Mouse (Mus musculus) spleen, postnatal 4 days (tissue): Measurements from ENCODE around the gene Fto.

Source experiments
- DNase-seq, 2 experiments: peaks; one replicate each; pipeline ENCODE4 v3.0.0; 2022; ENCODE audit warnings: low spot score in 2 of 2

Fto gene

DNA sequence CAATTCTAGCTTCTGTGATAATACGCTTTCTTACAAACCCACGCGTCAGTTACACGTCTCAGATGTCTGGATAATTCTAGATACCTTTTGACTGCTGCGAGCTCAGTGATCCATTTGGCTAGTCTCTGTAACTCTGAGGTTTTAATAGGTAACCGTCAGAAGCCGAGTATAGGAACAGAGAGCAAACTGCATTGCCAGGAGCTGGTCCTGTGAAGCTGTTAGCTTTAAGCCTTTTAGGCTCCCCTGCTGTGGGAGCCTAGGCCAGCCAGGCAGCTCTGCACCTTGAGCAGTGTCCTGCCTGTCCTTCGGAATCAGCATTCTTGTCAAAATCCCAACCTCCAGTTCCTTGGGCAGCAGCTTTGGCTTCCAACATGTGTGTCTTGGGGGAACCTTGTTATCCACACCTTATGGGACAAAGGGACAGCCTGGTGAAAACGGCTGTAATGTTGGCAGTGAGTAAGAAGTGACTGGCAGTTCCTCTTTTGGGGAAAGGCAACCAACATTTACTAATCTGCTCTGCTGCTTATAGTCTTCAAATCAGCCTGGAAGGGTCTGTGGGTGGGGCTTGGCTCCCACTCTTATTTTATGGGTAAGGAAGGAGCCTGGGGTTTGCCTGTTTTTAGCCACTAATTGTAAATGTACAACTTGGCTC is 77.2 kb downstream of the Fto start:
- no peak for DNase-seq

DNA sequence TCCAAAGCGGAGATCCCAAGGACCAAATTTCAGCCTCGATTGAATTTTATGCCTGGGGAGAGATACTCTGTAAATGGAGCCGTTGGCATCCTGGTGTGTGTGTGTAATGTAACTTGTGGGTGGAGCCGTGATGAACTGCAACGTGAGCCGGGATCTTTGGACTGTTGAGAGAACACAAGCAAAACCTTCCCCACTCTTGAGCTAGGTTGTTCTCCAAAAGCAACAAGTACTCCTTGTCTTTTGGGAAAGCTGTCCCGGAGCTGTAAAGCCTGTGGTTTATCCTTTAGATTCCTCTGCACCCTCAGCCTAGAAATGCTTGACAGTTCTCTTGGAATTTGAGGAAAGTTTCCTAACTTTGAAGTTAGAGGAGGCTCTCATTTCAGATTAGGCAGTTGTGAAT is 78.9 kb downstream of the Fto start:
- no peak for DNase-seq

DNA sequence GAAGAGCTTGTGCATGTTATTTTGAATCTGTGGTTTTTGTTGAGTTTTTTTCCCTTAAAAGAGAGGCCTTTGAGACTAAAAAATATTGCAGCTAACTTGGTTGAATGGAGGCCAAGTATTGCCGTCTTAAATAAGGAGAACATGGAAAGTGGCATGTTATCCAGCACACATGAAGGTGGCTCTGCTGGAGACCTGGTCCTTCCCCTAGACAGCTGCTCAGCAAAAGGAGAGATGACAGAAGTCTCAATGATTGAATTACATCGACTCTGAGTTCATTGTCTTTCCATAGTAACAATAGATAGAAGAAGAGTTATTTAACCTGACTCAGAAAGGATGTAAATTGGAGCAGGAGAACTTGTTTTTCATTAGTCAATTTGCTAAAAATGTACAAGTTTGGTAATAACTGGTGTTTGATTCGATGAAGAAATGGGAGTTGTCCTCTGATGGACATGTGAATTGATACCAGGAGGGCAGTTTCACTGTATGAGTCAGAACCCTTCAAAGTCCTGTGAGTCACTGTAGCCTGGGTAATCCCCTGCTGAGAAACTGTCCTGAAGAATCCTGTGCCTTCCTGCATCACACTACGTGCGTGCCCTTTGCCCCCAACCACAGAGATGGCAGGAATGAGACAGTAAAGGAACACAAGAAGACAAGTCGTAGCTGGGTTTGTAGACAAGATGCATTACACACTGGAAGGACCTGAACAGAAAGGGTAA is 82.2 kb downstream of the Fto start:
- DNase-seq: no peak

DNA sequence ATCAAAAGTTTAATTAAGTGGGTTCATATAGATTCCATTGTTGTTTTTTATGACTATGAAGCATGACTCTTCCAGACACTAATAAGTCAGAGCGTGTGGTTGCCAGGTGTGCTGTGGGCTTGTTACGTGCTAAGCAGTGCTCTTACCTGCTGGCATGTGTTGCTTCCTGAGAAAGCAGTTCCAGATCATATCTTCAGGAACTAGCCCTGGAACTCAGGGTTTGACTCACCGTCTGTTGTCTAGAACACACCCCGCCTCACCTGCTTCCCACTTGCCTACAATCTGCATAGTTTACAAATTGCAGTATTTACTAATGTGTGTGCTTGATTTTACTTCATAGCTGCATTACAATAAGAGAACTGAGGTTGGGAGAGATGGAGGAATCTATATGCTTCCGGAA is 84.7 kb downstream of the Fto start:
- DNase-seq: no peak

DNA sequence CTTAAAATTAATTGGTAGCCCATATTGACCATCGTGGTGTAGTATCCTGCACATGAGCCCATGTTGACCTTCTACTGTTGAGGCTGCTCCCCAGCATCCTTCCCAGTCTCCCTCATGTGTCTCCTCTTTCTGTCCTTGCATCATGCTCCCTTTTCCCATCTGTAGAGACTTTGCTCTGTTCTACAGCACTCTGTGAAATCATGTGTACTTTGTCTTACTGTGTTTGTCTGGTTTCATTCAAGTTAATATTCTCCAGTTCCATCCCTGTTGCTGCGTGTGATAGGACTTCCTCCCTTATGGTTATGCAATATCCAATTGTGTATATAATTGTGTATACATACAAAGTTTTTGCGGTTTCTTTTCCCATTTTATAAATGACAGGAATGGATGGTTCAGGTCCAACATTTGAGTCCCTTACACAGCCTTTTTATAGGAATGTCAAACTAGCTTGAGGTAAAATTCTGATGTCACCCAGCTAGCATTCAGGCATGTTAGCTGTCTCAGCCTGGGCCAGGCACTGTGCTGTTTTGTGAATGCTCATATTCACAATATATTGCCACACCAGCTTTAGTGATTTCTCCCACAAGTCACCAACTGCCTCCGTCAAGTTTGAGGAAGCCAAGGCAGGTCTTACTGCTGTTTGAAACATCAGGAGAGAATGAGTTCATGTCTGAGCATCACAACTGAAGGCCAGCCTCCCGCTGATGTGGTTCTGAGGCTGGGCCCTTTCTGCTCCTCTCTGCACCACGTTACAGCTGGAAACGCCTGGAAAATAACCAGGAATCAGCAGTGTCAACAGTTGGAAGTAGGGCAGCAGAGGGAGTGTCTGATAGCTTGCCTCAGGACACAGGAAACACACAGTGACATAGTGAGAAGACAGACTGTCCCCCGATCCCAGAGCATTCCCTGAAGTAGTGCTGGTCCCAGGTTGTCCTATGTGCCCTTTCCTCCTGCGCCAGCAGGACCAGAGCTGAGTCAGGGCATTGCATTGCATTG is 90.0 kb downstream of the Fto start:
- DNase-seq: no peak

DNA sequence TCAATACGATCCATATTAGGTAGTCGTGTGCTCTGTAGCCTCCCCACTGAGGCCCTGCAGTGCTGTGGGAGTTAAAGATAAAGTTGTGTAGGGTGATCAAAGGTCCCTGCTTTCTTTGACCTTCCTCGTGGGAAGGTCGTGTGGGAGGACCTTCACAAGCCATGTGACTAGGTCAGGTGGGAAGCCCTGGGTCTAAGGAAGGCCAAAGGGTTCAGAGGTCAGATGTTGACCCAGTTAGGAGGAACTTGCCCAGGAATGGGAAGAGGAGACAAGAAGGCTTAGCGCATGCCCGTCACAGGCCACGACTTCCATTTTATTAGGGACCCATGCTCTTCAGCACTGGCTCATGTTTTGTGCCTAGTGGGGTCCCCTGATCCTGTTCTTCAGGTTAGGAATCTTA is 91.0 kb downstream of the Fto start:
- DNase-seq: no peak

DNA sequence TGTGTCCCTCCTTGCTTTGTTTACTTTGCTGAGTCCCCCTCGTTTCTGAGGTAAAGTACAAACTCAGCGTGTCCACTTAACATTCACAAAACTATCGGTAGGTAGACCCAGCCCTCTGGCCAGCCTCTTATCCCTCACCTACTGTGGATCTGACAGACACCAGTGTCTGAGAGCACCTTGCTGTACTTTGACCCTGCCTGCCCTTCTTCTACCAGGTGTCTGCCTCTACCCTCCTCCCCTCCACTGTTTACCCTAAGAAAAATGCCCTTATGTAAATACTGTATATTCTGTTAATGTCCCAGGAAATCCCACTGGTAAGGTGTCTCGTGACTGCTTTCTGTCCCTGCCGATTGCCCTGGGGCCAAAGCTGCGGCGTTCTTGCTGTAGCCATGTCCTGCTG is 91.8 kb downstream of the Fto start:
- DNase-seq: no peak

DNA sequence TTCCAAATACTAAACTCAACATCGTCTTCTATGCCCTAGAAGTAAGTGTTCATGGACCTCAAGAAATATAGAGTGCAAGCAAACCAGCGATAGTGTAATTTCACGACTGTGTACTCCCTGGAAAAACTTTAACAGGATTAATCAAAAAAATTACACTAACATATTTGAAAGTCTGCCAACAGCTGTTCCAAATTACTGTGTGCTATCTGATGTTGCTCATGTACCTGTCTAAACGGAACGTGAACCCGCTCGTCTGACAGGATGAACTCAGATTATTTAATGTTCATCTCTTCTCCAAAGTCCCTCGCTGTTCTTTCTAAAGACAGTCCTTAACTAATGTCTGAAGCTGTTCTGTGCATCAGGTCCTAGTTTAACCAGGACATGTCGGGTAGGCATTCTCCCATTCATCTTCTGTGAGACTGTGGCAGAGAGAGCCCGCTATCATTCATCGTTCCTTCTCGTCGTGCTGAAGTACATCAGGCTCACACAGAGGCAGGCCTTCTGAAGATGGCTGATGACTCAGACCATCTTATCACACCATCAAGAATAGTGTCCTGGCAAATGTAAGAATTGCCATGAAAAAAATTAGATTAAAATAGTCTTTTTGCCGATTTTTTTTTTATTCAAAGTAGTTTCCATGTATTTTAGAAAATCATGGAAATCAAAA is 93.4 kb downstream of the Fto start:
- DNase-seq: no peak

DNA sequence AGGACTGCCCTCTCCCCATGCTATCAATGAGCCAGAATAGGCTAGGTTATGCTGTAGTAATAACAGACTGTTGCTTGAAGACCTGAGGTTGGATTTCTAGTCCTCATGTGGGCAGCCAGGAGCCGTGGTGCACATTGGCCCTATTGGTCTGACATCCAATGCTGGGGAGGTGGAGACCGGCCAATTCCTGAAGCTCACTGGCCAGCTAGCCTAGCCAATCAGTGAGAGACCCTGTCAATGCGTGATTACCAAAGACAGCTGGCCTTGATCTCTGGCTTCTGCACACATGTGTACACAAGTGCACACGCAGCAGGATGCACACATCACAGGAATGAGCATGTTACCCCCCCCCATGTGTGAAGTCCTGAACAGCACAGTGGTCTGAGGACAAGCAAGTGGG is 94.6 kb downstream of the Fto start:
- no peak for DNase-seq

DNA sequence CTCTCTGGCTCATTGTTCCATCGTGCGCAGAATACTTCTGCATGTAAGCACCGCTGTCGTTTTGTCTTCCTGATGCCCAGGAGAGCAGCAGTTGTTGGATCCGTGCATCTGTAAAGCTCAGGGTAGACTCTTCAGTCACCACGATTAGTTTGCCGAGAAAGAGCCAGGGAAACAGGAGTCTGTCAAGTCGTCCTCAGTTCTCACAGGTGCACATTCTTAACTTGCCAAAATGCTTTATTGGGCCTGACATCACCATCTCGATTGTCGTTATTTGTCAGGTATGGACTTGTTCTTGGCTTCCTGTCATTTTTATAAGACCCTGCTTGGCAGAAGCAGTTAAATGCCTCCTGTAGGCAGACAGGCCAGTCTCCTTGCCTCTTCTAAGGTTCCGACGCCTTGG is 96.7 kb downstream of the Fto start:
- no peak for DNase-seq

DNA sequence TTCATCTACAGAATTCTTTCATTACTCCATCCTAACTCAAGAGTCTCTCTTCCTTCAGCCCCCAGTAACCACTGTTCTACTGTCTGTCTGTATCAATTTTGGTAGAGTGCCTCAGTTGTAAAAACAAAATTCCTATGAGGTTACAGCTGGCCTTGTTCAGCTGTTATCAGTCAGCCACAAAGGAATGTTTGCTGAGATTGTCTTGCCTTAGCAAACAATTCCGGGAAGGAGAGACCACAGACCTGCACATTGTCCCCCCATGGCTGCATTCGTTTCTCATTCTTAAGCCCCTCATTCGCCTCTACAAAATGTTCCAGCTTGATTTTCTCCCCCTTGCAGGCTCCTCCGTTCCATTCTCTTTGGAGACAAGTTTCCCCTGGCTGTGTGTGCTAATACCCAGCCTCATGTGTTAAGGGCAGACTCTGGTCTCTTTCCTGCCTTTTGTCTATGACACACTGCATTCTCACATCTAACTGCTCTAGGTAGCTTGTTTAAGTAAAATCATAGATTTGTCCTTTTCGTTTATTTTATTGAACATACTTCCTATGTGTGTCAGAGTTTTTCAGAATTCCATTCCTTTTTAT is 111.3 kb downstream of the Fto start:
- no peak for DNase-seq

DNA sequence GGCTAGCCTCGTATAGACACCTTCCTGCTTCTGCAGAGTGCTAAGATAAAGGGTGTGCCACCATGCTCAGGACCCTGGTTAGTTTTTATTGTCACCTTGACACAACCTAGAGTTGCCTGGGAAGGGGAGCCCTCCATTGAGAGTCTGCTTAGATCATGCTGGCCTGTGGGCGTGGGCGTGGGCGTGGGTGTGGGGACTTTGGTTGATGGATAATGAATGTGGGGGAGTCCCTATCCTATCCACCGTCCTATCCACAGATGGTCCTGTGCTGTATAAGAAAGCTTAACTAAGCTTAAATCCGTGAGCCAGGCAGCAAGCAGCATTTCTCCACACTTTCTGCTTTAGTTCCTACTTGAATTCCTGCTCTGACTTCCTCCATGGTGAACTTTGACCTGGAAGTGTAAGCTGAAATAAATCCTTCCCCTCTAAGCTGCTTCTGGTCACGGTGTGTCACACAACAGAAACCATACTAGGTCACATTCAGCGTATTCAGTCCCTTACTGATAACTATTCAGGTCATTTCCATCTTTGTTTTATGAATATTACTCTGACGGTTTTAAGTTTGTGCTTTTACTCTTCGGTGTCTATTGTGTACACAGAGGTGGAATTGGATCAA is 112.0 kb downstream of the Fto start:
- DNase-seq: no peak

DNA sequence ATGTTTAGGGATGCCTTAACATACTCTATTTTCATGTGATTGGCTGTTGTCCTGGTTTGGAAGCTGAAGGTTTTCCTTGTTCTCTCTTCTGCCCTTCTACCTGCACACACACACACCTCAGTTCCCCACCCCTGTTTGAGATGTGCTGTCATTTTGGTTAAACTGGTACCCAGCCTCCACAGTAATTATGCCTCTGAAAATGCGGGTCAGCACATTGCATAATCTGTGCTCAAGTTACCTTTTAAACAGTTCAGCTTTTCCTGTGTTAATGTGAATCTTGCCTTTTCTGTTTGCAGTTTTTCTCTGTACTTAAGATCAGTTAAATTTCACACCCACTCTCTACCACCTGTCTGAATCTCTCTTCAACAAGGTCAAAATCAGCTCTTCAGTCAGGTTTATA is 113.2 kb downstream of the Fto start:
- DNase-seq: no peak

DNA sequence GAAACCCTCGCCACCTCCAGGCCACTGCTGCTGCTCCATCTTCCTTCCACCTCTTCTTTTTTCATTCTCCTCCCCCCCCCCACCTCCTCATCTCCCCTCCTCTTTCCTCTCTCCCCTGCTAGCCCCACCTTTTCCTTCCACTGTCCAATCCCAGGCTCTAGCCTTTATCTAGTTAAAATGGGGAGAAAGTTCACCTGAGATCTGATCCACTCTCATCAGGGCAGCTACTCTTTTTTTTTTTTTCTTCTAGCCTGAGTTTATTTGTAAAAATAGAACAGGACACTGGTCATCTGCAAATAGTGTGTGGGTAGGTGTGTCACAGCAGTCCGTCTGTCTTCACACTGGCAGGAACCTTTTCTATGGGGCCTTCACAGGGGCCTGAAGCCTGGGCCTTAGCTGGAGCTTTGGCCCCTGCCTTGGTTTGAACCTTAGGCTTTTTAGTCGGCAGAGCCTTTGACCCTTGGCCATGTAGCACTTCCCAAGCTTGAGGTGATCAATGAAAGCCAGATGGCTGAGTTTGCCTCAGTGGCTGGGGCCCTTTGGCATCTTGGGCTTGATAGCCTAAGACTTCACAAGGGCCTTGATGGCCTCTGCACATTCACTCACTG is 117.1 kb downstream of the Fto start:
- no peak for DNase-seq

DNA sequence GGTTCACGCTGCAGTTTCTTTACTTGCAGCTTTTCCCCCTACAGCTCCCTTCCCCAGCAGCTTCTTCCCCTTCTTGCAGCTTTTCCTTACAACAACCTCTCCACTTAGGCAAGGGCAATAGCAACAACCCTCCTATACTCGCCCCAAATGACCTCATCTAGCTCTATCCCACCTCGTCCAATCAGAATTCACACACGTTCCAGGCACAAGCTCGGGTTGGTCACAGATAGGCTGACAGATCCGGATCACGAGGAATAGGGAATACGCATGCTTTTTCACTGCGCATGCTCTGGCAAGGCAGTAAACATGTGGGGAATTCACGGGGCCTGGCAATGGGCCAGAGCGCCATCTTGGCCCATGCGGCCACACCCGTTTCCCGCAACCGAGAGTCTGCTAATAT is 122.7 kb downstream of the Fto start:
- DNase-seq: peak in 1 of 2 experiments; percentile 32

DNA sequence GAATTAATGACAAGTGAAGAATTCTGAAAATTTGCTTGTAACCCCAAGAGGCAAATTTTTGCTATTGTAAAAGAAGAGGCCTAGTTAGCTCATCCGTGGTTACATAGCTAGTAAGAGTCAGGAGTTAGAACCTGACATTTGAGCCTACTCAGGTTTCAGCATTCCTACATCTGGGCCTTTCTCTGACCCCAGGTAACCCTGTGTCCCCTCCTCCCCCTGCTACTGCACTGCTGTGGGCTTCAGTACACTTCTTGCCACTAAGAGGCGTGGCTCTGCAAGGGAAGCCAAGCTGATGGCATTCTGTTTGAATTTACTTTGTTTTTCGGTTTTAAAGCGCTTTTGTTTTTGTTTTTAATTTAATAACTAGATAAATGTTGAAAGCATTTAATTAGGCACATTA is 130.6 kb downstream of the Fto start:
- peak in 1 of 2 experiments; percentile 27 for DNase-seq

DNA sequence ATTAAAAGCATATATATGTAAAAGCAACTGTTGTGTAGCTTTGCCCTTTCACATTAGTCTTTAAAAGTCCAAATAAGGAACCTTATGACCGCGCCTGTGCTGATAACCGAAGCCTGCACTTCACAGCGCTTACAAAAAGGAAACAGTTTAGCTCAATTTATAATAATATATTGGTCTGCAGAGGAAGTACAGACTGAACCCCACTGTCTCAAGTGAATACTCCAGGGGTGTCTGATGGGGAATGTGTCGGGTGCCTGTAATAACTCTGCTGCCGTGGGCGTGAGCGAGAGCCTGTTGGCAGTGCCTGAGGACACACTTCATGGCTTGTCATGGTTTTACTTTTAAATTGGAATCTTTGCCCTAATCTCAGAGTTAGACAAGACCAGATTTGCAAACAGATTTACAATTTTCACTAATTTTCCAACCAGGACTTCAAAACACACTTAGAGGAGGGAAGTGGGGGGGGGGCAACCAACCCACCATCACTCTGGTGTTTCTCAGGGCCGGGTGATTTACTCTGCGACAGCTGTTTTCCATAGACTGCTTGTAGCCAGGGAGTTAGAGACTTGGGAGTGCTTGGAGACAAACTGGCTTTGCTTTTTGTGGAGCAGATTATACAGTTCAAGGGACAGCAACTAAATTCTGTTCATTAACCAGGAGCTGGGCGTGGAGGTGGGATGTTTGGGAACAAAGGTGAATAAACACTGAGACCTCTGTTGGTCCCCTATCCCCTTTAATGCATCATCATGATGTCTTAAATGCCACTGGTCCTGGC is 131.5 kb downstream of the Fto start:
- DNase-seq: peak in 1 of 2 experiments; percentile 12

DNA sequence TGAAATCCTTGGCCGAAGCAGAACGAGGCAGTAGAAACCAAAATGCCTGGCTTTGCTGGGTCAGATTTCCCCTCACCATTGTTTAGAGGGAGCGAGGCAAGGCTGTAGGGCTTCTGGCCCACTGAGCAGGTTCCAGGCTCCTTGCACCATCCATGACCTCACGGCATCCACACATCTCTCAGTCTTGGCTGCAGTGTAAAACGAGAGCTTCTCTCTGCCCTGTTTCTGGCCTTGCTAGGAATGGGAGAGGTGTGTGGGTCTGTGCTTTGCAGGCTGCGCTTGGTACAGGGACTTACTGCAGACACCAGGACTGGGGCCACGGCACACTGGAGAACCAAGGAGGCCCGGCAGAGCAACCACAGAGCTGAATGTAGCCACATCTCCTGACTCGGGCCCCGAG is 132.2 kb downstream of the Fto start:
- DNase-seq: no peak

DNA sequence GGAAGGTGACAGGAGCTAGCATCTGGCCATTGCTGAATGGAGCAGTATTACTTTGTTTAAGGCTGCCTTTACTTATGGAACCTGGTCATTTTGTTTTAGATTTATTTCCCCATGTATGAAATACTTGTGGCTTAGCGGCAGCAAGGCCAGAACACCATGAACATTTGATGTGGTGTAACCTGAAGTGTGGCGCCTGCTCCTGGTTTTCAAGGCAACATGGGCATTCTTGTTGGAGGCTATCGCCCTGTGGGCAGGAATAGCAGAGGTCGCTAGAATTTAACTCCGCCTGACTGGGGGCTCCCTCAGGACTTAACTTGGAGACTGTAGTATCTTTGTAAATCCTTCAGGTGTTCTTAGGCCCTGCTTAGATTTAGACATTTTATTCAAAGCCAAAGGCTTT is 132.7 kb downstream of the Fto start:
- no peak for DNase-seq
